Mouse (Mus musculus): ENCODE results near the gene Aimp1. TPM values are rescaled to one million over a fixed set of nuclear protein-coding genes. Genes with fewer than 3 reads are reported as not detected.

Gene Aimp1
- total RNA-seq, 1 experiment from 2014 or later = 109 TPM

- ATAC-seq (replicated peaks in 1 of 2; ENCODE audit: insufficient read depth in 1 of 2, low FRiP score in 2 of 2, low TSS enrichment in 1 of 2, low read depth in 1 of 2, poor library complexity in 2 of 2, severe bottlenecking in 2 of 2) = no peak
Measured at GRCm38 (mm10) chr3:132629601-132630239, 54.5 kb downstream of the Aimp1 start, which contains the start of gene Gimd1. TSS of gene Gimd1 (plus strand) at chr3:132629820.

- no peak for ATAC-seq (replicated peaks in 1 of 2; ENCODE audit: insufficient read depth in 1 of 2, low FRiP score in 2 of 2, low TSS enrichment in 1 of 2, low read depth in 1 of 2, poor library complexity in 2 of 2, severe bottlenecking in 2 of 2)
Measured at GRCm38 (mm10) chr3:132628741-132629140, 55.4 kb downstream of the Aimp1 start.

Other genes starting within 250 kb of the Aimp1 start
- gene Gimd1, start 54.5 kb downstream of the Aimp1 start, total RNA-seq (2017) = not detected in 2 replicates
- gene Tbck, start 226 bp downstream of the Aimp1 start, total RNA-seq (2017) = 23.3 and 29.0 TPM in 2 replicates